Mouse (Mus musculus) adrenal gland, adult 8-10 months (tissue): ENCODE data around the gene Myo1f. TPM values are rescaled to one million over a fixed set of nuclear protein-coding genes. Genes with fewer than 3 reads are reported as not detected.

Experiments
- total RNA-seq, 4 experiments: library from RNA; stranded (reverse); gene quantifications; 2 replicates each; pipeline ENCODE4 v1.2.4; 2022

The Myo1f gene
- total RNA-seq, 4 experiments from 2014 or later, result 4.3 to 11.1 (median 6.1) TPM

Other genes starting within 250 kb of the Myo1f start
- 10 to 100 TPM in 2 of 4 experiments, 1 to 10 TPM in 2; 8.2 to 11.2 (median 10.5) TPM for gene Zfp81, start 196.8 kb upstream of the Myo1f start, total RNA-seq
- 1 to 10 TPM; 6.6 to 9.7 (median 8.0) TPM for gene Zfp101, start 161.1 kb upstream of the Myo1f start, total RNA-seq
- gene Actl9, start 122.8 kb upstream of the Myo1f start, total RNA-seq, result not detected
- 10 to 100 TPM; 26.5 to 40.7 (median 30.1) TPM for gene Adamts10, start 31.5 kb upstream of the Myo1f start, total RNA-seq
- gene Zfp414, start 73.4 kb downstream of the Myo1f start, total RNA-seq, result 10 to 100 TPM; 35.0 to 68.4 (median 50.1) TPM
- 1 to 10 TPM in 2 of 4 experiments, under 1 TPM in 1, not detected in 1; 0.87 to 2.2 (median 2.1) TPM for gene Pram1, start 82.3 kb downstream of the Myo1f start, total RNA-seq
- gene Hnrnpm, start 131.2 kb downstream of the Myo1f start, total RNA-seq, result 100 to 1,000 TPM; 130 to 158 (median 141) TPM
- 100 to 1,000 TPM in 3 of 4 experiments, 10 to 100 TPM in 1; 96.1 to 125 (median 112) TPM for gene March2, start 163.0 kb downstream of the Myo1f start, total RNA-seq
- gene Rab11b, start 204.8 kb downstream of the Myo1f start, total RNA-seq, result 100 to 1,000 TPM; 251 to 297 (median 270) TPM
- gene Angptl4, start 226.1 kb downstream of the Myo1f start, total RNA-seq, result 10 to 100 TPM; 37.2 to 78.4 (median 46.3) TPM